Mouse (Mus musculus) forebrain, embryonic 15.5 days (tissue): ENCODE results near the gene Mpz. TPM values are rescaled to one million over a fixed set of nuclear protein-coding genes. Genes with fewer than 3 reads are reported as not detected.
A peak's percentile ranks its signal among the peaks of the same experiment; 100 is the strongest.
"Not testable (repeated sequence)": the region's sequence is repeated elsewhere in the genome, so short reads cannot be mapped to it uniquely, and the experiment has no call there.

Experiments used
- ATAC-seq: fragments of 200-750 bp; cut with Nextera tagmentation; replicated peaks from 2 replicates; pipeline ENCODE4 v1.8.0; 2017; ENCODE audit warnings: mild to moderate bottlenecking, moderate TSS enrichment, moderate library complexity
- H3K27ac ChIP-seq: fragments of 300-500 bp; sonication (generic); replicated peaks from 2 replicates; pipeline ENCODE4 v1.5.1; 2015; ENCODE audit warnings: mild to moderate bottlenecking, inconsistent platforms
- H3K27me3 ChIP-seq: fragments of 300-500 bp; sonication (generic); 2 replicates; pipeline ENCODE4 v1.6.1; 2015; ENCODE audit warnings: inconsistent platforms
- H3K36me3 ChIP-seq: fragments of 300-500 bp; sonication (generic); 2 replicates; pipeline ENCODE4 v1.6.1; 2015; ENCODE audit warnings: mild to moderate bottlenecking, inconsistent platforms
- H3K4me1 ChIP-seq: fragments of 300-500 bp; sonication (generic); 2 replicates; pipeline ENCODE4 v1.6.1; 2015; ENCODE audit warnings: inconsistent platforms
- H3K4me2 ChIP-seq: fragments of 300-500 bp; sonication (generic); replicated peaks from 2 replicates; pipeline ENCODE4 v1.6.1; 2015; ENCODE audit warnings: mild to moderate bottlenecking, inconsistent platforms
- H3K4me3 ChIP-seq: fragments of 300-500 bp; sonication (generic); 2 replicates; pipeline ENCODE4 v1.5.1; 2015; ENCODE audit warnings: mild to moderate bottlenecking, inconsistent platforms
- H3K9ac ChIP-seq: fragments of 300-500 bp; sonication (generic); replicated peaks from 2 replicates; pipeline ENCODE4 v1.6.1; 2015; ENCODE audit warnings: mild to moderate bottlenecking, inconsistent platforms
- H3K9me3 ChIP-seq: fragments of 300-500 bp; sonication (generic); 2 replicates; pipeline ENCODE4 v1.6.1; 2016; ENCODE audit warnings: inconsistent platforms
- whole genome bisulfite sequencing: fragments of 180-500 bp; shearing (Covaris S2); methylation state at CpG from one replicate; pipeline ENCODE4 v1.1.7; 2015; ENCODE audit warnings: mixed read lengths; 5-methylcytosine and 5-hydroxymethylcytosine counted together
- polyA plus RNA-seq: library from polyadenylated mRNA; unstranded; fragments of >200 nt; fragmentation: Nextera tagmentation; extraction: Ambion mirVana; gene quantifications from 2 replicates; pipeline ENCODE4 v1.2.1, GENCODE M21; 2015

The Mpz gene
- polyA plus RNA-seq, 1 experiment from 2014 or later, result 0.23 TPM

DNA sequence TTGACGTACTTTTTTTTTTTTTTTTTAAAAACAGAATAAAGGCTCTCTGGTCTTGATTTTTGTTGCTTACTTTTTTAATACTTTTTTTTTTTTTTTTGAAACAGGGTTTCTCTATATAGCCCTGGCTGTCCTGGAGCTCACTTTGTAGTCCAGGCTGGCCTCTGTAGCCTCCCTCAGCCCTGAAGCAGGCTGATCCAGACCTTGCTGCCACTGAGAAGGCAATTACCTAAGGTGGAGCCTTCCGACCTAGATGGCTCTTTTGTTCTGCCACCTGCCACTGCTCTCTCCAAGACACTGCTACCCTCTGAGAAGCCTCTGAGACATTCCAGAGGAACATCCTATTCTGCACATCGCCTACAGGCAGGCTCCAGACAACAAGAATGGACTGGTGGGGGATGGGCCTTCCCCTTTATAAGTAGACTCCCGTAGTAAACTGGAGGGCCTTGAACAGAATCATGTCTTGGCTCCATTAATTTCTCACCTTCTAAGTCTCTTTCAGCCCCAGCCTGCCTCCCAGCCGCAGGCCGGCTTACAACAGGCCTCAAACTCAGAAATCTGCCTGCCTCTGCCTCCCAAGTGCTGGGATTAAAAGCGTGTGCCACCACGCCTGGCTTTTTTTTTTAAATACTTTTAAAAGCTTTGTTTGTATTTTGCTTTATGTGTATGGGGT is 12.9 kb upstream of the Mpz start:
- 91% methylated on average over 8 of the region's 8 CpGs for WGBS

DNA sequence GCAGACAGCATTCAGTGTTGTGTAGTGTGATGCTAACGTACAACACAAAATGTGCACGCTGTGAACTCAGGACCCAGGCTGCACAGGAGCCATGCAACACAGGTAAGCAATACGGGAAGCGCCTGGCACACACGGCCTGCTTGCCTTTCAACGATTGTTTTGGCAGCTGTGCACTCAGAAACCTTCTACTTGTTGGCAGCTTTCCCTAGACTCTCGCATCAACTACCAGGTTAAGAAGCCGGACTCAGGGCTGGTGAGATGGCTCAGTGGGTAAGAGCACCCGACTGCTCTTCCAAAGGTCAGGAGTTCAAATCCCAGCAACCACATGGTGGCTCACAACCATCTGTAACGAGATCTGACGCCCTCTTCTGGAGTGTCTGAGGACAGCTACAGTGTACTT is 7.5 kb upstream of the Mpz start:
- ATAC-seq, H3K9ac ChIP-seq, H3K4me2 ChIP-seq, H3K4me1 ChIP-seq, H3K4me3 ChIP-seq, H3K27me3 ChIP-seq, H3K27ac ChIP-seq, H3K9me3 ChIP-seq: not testable (repeated sequence)
- peaks cover 53% of the 10 kb centered on the region for H3K36me3 ChIP-seq
- 68% methylated on average over 11 of the region's 11 CpGs for WGBS

More for the DNA sequence above, 12.9 kb upstream of the Mpz start:
- peaks cover 76% of the 10 kb centered on the region for H3K36me3 ChIP-seq
- H3K4me3 ChIP-seq, H3K9ac ChIP-seq, H3K9me3 ChIP-seq, H3K27me3 ChIP-seq, H3K27ac ChIP-seq, H3K4me2 ChIP-seq, ATAC-seq, H3K4me1 ChIP-seq: not testable (repeated sequence)

GRCm38 (mm10) chr1:171150838-171151391 is 404 bp downstream of the Mpz start:
- Histone ChIP-seq H3K9ac (peak overlapping the region; percentile 77), H3K4me3 (peak overlapping the region; percentile 79), H3K9me3 (no peaks in the 10 kb centered on the region), H3K4me1 (peaks cover 18% of the 10 kb centered on the region), H3K36me3 (no peaks in the 10 kb centered on the region), H3K27ac (peak overlapping the region; percentile 80), H3K4me2 (peak overlapping the region; percentile 84), H3K27me3 (no peaks in the 10 kb centered on the region; the same call in 1 of the 2 replicates)
- peak; percentile 47 for ATAC-seq
- 5% methylated on average over 18 of the region's 18 CpGs for WGBS

DNA sequence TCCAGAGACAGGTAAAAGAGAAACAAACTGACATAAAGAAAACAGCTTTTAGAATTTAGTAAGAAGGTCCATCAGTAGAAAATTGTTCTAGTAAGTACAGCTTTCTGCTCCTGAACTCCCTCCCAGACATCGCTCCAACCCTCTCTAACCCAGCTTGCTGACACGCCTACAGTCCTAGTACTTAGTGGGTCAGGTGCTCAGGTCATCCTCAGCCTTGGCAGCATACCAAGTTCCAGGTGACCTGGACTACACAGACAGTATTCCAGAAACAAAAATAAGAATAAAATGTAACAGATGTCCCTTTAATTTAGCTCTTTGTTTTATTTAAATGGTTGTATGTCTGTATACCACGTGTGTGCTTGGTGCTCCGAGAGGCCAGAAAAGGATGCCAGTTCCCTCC is 1.5 kb downstream of the Mpz start:
- Histone ChIP-seq H3K4me2 (no peak overlapping the region), H3K4me3 (no peak overlapping the region), H3K9me3 (no peaks in the 10 kb centered on the region), H3K4me1 (peaks cover 18% of the 10 kb centered on the region), H3K9ac (no peak overlapping the region), H3K36me3 (no peaks in the 10 kb centered on the region), H3K27ac (no peak overlapping the region), H3K27me3 (peaks cover 3% of the 10 kb centered on the region; the same call in 1 of the 2 replicates)
- no peak for ATAC-seq
- WGBS, result 82% methylated on average over 4 of the region's 4 CpGs

- Histone ChIP-seq H3K27ac (no peak overlapping the region), H3K36me3 (no peaks in the 10 kb centered on the region), H3K4me1 (no peaks in the 10 kb centered on the region), H3K9ac (no peak overlapping the region), H3K4me2 (no peak overlapping the region), H3K9me3 (no peaks in the 10 kb centered on the region), H3K27me3 (peaks cover 25% of the 10 kb centered on the region), H3K4me3 (no peak overlapping the region)
- 71% methylated on average over 3 of the region's 3 CpGs for WGBS
- no peak for ATAC-seq
These were observed 6.1 kb downstream of the Mpz start for GRCm38 (mm10) chr1:171156644-171157043.

DNA sequence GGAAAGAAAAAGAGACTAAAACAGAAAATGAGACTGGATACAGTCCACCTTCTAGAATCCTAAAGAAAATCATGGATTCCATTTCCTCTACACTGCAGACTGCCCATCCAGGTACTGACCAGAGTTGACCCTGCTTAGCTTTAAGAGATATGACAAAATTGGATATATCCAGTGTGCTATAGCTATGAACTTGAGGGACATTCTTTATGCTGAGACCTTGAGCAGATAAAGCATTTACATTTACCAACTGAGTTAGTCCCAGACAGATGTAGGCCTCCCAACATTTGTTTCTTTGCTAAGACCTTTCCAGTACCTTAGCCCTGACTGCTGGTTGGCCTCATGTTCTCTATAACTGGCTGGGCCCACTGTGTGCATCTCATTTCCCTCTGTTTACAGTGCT is 7.5 kb downstream of the Mpz start:
- Histone ChIP-seq H3K4me3 (no peak overlapping the region), H3K4me2 (no peak overlapping the region), H3K27ac (no peak overlapping the region), H3K4me1 (no peaks in the 10 kb centered on the region), H3K36me3 (no peaks in the 10 kb centered on the region), H3K9me3 (no peaks in the 10 kb centered on the region), H3K9ac (no peak overlapping the region), H3K27me3 (peaks cover 25% of the 10 kb centered on the region)
- ATAC-seq, result no peak

- no peak for ATAC-seq
- H3K27me3 ChIP-seq, result peaks cover 25% of the 10 kb centered on the region
- 2% methylated on average over 15 of the region's 15 CpGs for WGBS
- no peak overlapping the region for H3K27ac ChIP-seq
- H3K4me1 ChIP-seq, result no peaks in the 10 kb centered on the region
- no peak overlapping the region for H3K9ac ChIP-seq
- H3K4me2 ChIP-seq, result peak overlapping the region; percentile 23
- H3K36me3 ChIP-seq, result no peaks in the 10 kb centered on the region
- H3K9me3 ChIP-seq, result no peaks in the 10 kb centered on the region
- H3K4me3 ChIP-seq, result no peak overlapping the region; the same call in 1 of the 2 replicates
These were observed 9.0 kb downstream of the Mpz start for GRCm38 (mm10) chr1:171159485-171159975.

- ATAC-seq, result no peak
- WGBS, result 79% methylated on average over 3 of the region's 3 CpGs
- peaks cover 22% of the 10 kb centered on the region for H3K27me3 ChIP-seq
- H3K27ac ChIP-seq, result no peak overlapping the region
- no peaks in the 10 kb centered on the region for H3K4me1 ChIP-seq
- H3K9me3 ChIP-seq, result no peaks in the 10 kb centered on the region
- no peak overlapping the region for H3K4me3 ChIP-seq
- no peaks in the 10 kb centered on the region for H3K36me3 ChIP-seq
- no peak overlapping the region for H3K9ac ChIP-seq
- no peak overlapping the region for H3K4me2 ChIP-seq
These were observed 12.0 kb downstream of the Mpz start for GRCm38 (mm10) chr1:171162526-171162925.

GRCm38 (mm10) chr1:171164258-171164657 is 13.7 kb downstream of the Mpz start:
- peaks cover 11% of the 10 kb centered on the region for H3K27me3 ChIP-seq
- no peaks in the 10 kb centered on the region for H3K36me3 ChIP-seq
- no peak for ATAC-seq
- H3K9ac ChIP-seq, result no peak overlapping the region
- no peak overlapping the region for H3K4me2 ChIP-seq
- H3K4me3 ChIP-seq, result no peak overlapping the region
- WGBS, result 39% methylated on average over 3 of the region's 3 CpGs
- H3K4me1 ChIP-seq, result no peaks in the 10 kb centered on the region
- no peaks in the 10 kb centered on the region for H3K9me3 ChIP-seq
- no peak overlapping the region for H3K27ac ChIP-seq

- Histone ChIP-seq H3K36me3 (no peaks in the 10 kb centered on the region), H3K27me3 (no peaks in the 10 kb centered on the region), H3K9me3 (no peaks in the 10 kb centered on the region), H3K4me3 (no peak overlapping the region), H3K27ac (no peak overlapping the region), H3K4me2 (no peak overlapping the region), H3K9ac (no peak overlapping the region), H3K4me1 (no peaks in the 10 kb centered on the region)
- ATAC-seq, result no peak
- 86% methylated on average over 5 of the region's 5 CpGs for WGBS
These were observed 15.3 kb downstream of the Mpz start for GRCm38 (mm10) chr1:171165629-171166345.

DNA sequence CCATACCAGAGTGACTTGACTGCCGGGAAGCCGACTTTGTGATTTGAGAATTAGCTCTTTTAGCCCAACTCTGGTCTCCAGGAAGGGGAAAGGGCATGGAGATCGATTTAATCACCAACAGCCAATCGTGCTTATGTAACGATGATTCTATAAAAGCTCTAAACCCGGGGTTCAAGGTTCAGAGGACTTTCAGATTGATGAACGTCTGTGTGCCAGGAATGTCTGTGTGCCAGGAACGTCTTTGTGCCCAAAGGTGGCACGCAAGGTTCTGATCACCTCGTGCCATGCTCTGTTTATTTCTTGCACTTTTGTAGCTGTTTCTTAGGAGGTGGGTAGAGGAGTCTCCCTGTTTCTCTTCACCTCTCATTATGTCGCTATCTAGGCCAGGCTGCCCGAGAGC is 18.4 kb downstream of the Mpz start:
- ATAC-seq, result no peak
- H3K27ac ChIP-seq, result no peak overlapping the region
- 91% methylated on average over 12 of the region's 12 CpGs for WGBS
- H3K4me3 ChIP-seq, result no peak overlapping the region
- no peaks in the 10 kb centered on the region for H3K4me1 ChIP-seq
- H3K9me3 ChIP-seq, result no peaks in the 10 kb centered on the region
- no peaks in the 10 kb centered on the region for H3K36me3 ChIP-seq
- H3K9ac ChIP-seq, result no peak overlapping the region
- H3K4me2 ChIP-seq, result no peak overlapping the region
- no peaks in the 10 kb centered on the region for H3K27me3 ChIP-seq

DNA sequence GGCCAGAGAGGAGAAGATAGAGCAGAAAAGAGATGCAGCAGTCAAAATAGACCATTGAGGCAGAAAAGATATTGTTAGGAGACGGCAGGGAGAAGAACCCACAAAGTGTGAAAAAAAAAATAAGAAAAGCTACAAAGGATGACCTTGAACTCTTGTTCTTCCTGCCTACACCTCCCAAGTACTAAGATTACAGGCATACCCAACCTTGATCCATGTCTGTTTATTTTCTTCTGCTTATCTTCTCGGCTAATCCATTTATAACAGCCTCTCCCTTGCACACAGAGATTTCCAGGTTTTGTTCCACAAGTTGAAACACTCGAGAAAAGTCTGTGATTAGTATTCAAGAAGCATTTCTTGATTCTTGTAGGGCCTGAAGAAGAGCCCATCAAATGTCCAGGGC is 19.4 kb downstream of the Mpz start:
- Histone ChIP-seq H3K4me1 (no peaks in the 10 kb centered on the region), H3K9me3 (no peaks in the 10 kb centered on the region), H3K9ac (no peak overlapping the region), H3K27me3 (no peaks in the 10 kb centered on the region), H3K4me2 (no peak overlapping the region), H3K27ac (no peak overlapping the region), H3K36me3 (no peaks in the 10 kb centered on the region), H3K4me3 (no peak overlapping the region)
- 66% methylated on average over 3 of the region's 3 CpGs for WGBS
- ATAC-seq, result no peak
